Mouse (Mus musculus) gastrocnemius, adult 2 months (tissue): ENCODE results near the gene Cox4i1. TPM values are rescaled to one million over a fixed set of nuclear protein-coding genes. Genes with fewer than 3 reads are reported as not detected.
A peak's percentile ranks its signal among the peaks of the same experiment; 100 is the strongest.

Experiments
- DNase-seq: peaks from one replicate; pipeline ENCODE4 v3.0.0; 2022
- H3K27ac ChIP-seq: fragments of 200-600 bp; 2 replicates; pipeline ENCODE4 v1.8.1; 2022; ENCODE audit warnings: mild to moderate bottlenecking
- H3K4me3 ChIP-seq: fragments of 200-600 bp; 2 replicates; pipeline ENCODE4 v1.8.1; 2022; ENCODE audit warnings: mild to moderate bottlenecking, moderate library complexity
- CTCF ChIP-seq: fragments of 200-600 bp; IDR thresholded peaks from 2 replicates; pipeline ENCODE4 v1.8.1; 2022; ENCODE audit warnings: antibody characterized with exemption, mild to moderate bottlenecking, moderate library complexity
- intact Hi-C: fragments of 180-260 bp; cut with DNase I; formaldehyde crosslinking; loops from one replicate; pipeline ENCODE4 v1.15.1; 2025
- total RNA-seq, 2 experiments: library from RNA; stranded (reverse); gene quantifications; 2 replicates each; pipeline ENCODE4 v1.2.3; 2021

The Cox4i1 gene
- total RNA-seq, 2 experiments from 2014 or later, result 1,376 to 1,812 TPM

GRCm38 (mm10) chr8:120699565-120699964, 31.5 kb downstream of the Cox4i1 start:
- Histone ChIP-seq H3K4me3 (no peak overlapping the region), H3K27ac (no peak overlapping the region)
- TF ChIP-seq CTCF, result no peak
- DNase-seq, result no peak
- intact Hi-C loops, result no loop called here

GRCm38 (mm10) chr8:120700053-120700452, 32.0 kb downstream of the Cox4i1 start:
- TF ChIP-seq CTCF, result no peak
- no peak for DNase-seq
- no peak overlapping the region for H3K27ac ChIP-seq
- H3K4me3 ChIP-seq, result no peak overlapping the region
- intact Hi-C loops, result no loop called here

- intact Hi-C loops, result no loop called here
- H3K27ac ChIP-seq, result no peak overlapping the region
- H3K4me3 ChIP-seq, result no peak overlapping the region
- no peak for DNase-seq
- TF ChIP-seq CTCF, result no peak
Measured at GRCm38 (mm10) chr8:120701758-120702465, 33.9 kb downstream of the Cox4i1 start.

- H3K27ac ChIP-seq, result no peak overlapping the region
- intact Hi-C loops, result no loop called here
- DNase-seq, result peak; percentile 61
- H3K4me3 ChIP-seq, result no peak overlapping the region
- TF ChIP-seq CTCF, result no peak
Measured at GRCm38 (mm10) chr8:120704203-120704602, 36.2 kb downstream of the Cox4i1 start.

- no peak for DNase-seq
- no peak for TF ChIP-seq CTCF
- intact Hi-C loops, result no loop called here
- Histone ChIP-seq H3K27ac (no peak overlapping the region), H3K4me3 (no peak overlapping the region)
Measured at GRCm38 (mm10) chr8:120705163-120705562, 37.1 kb downstream of the Cox4i1 start.

GRCm38 (mm10) chr8:120706193-120706592, 38.2 kb downstream of the Cox4i1 start:
- no peak overlapping the region for H3K4me3 ChIP-seq
- intact Hi-C loops, result no loop called here
- no peak for TF ChIP-seq CTCF
- DNase-seq, result no peak
- no peak overlapping the region for H3K27ac ChIP-seq

- H3K4me3 ChIP-seq, result no peak overlapping the region
Measured at GRCm38 (mm10) chr8:120709176-120709575, 41.2 kb downstream of the Cox4i1 start.

GRCm38 (mm10) chr8:120715200-120715599, 47.2 kb downstream of the Cox4i1 start:
- no peak overlapping the region for H3K27ac ChIP-seq
- intact Hi-C loops, result no loop called here
- DNase-seq, result no peak
- H3K4me3 ChIP-seq, result no peak overlapping the region
- no peak for TF ChIP-seq CTCF

More at GRCm38 (mm10) chr8:120709176-120709575, 41.2 kb downstream of the Cox4i1 start:
- H3K27ac ChIP-seq, result no peak overlapping the region
- DNase-seq, result no peak
- intact Hi-C loops, result no loop called here
- TF ChIP-seq CTCF, result no peak

- H3K4me3 ChIP-seq, result no peak overlapping the region
- DNase-seq, result no peak
- H3K27ac ChIP-seq, result no peak overlapping the region
- intact Hi-C loops, result no loop called here
- TF ChIP-seq CTCF, result no peak
Measured at GRCm38 (mm10) chr8:120715996-120716680, 48.1 kb downstream of the Cox4i1 start.

GRCm38 (mm10) chr8:120719586-120720236, 51.7 kb downstream of the Cox4i1 start:
- TF ChIP-seq CTCF, result no peak
- intact Hi-C loops, result no loop called here
- no peak overlapping the region for H3K27ac ChIP-seq
- no peak for DNase-seq
- H3K4me3 ChIP-seq, result no peak overlapping the region

- DNase-seq, result no peak
- intact Hi-C loops, result no loop called here
- TF ChIP-seq CTCF, result peak; percentile 52
- no peak overlapping the region for H3K4me3 ChIP-seq
- H3K27ac ChIP-seq, result no peak overlapping the region
Measured at GRCm38 (mm10) chr8:120723025-120723424, 55.0 kb downstream of the Cox4i1 start.

Other genes with a start within 250 kb of the Cox4i1 start
- under 1 TPM; 0.36 to 0.67 TPM for gene Gins2, start 78.9 kb upstream of the Cox4i1 start, total RNA-seq
- gene 1190005I06Rik, start 20.6 kb upstream of the Cox4i1 start, total RNA-seq, result 1 to 10 TPM in 1 of 2 experiments, under 1 TPM in 1; 0.77 to 1.0 TPM
- gene Gm27021, start 143 bp upstream of the Cox4i1 start, total RNA-seq, result not detected
- 10 to 100 TPM; 22.2 to 25.6 TPM for gene Emc8, start 351 bp downstream of the Cox4i1 start, total RNA-seq
- gene Irf8, start 68.1 kb downstream of the Cox4i1 start, total RNA-seq, result 10 to 100 TPM in 1 of 2 experiments, 1 to 10 TPM in 1; 4.8 to 11.2 TPM